Mouse (Mus musculus): ENCODE measurements around the gene Wdr92. TPM values are rescaled to one million over a fixed set of nuclear protein-coding genes. Genes with fewer than 3 reads are reported as not detected.

Gene Wdr92
- polyA plus RNA-seq (2014; fragmentation: Illumina TruSeq; extraction: RNeasy Lipid Tissue Mini Kit (QIAGEN cat#74804); ENCODE audit: low read depth, low replicate concordance) = 10.7 TPM

GRCm38 (mm10) chr11:17181807-17182206 lies at the start of gene Wdr92:
TSS of gene Wdr92 (plus strand) at chr11:17182107.

GRCm38 (mm10) chr11:17158858-17159737 lies 22.8 kb upstream of the Wdr92 start, which contains the start of gene Ppp3r1:
TSS of gene Ppp3r1 (plus strand) at chr11:17159263.

GRCm38 (mm10) chr11:17211258-17212140 lies 29.6 kb downstream of the Wdr92 start, which contains the start of gene Pno1:
TSS of gene Pno1 (minus strand) at chr11:17211568.

GRCm38 (mm10) chr11:17257443-17257842 lies 75.5 kb downstream of the Wdr92 start, which contains the start of gene C1d:
TSS of gene C1d (plus strand) at chr11:17257579.

Other genes with a start within 250 kb of the Wdr92 start
- gene Fbxo48, start 230.7 kb upstream of the Wdr92 start, polyA plus RNA-seq (2014; fragmentation: Illumina TruSeq; extraction: RNeasy Lipid Tissue Mini Kit (QIAGEN cat#74804); ENCODE audit: low read depth, low replicate concordance) = not detected
- gene Cnrip1, start 130.5 kb upstream of the Wdr92 start, polyA plus RNA-seq (2014; fragmentation: Illumina TruSeq; extraction: RNeasy Lipid Tissue Mini Kit (QIAGEN cat#74804); ENCODE audit: low read depth, low replicate concordance) = 1.6 TPM
- 4.4 TPM for gene Plek, start 129.7 kb upstream of the Wdr92 start, polyA plus RNA-seq (2014; fragmentation: Illumina TruSeq; extraction: RNeasy Lipid Tissue Mini Kit (QIAGEN cat#74804); ENCODE audit: low read depth, low replicate concordance)
- 93.7 TPM for gene Ppp3r1, start 22.8 kb upstream of the Wdr92 start, polyA plus RNA-seq (2014; fragmentation: Illumina TruSeq; extraction: RNeasy Lipid Tissue Mini Kit (QIAGEN cat#74804); ENCODE audit: low read depth, low replicate concordance)
- 67.7 TPM for gene Pno1, start 29.5 kb downstream of the Wdr92 start, polyA plus RNA-seq (2014; fragmentation: Illumina TruSeq; extraction: RNeasy Lipid Tissue Mini Kit (QIAGEN cat#74804); ENCODE audit: low read depth, low replicate concordance)
- gene C1d, start 75.5 kb downstream of the Wdr92 start, polyA plus RNA-seq (2014; fragmentation: Illumina TruSeq; extraction: RNeasy Lipid Tissue Mini Kit (QIAGEN cat#74804); ENCODE audit: low read depth, low replicate concordance) = 103 TPM

Data from liver, adult 10 weeks (tissue).